Mouse (Mus musculus) megakaryocyte, embryonic 14.5 days (primary cell): ENCODE measurements around the gene Cntnap2.

ENCODE experiments used
- FLI1 ChIP-seq: IDR thresholded peaks from 2 replicates; pipeline ENCODE4 v1.6.1; 2012; ENCODE audit warnings: low read length, inconsistent platforms, mixed read lengths
- GATA1 ChIP-seq: IDR thresholded peaks from 3 replicates; pipeline ENCODE4 v1.6.1; 2012; ENCODE audit warnings: mixed read lengths, low read length, inconsistent platforms, borderline replicate concordance

- TF ChIP-seq GATA1 = no peak
- no peak for TF ChIP-seq FLI1
Measured at GRCm38 (mm10) chr6:47192478-47192877, 2133.3 kb downstream of the Cntnap2 start.
